Mouse (Mus musculus) intestine, embryonic 15.5 days (tissue): ENCODE data around the gene Edn2. TPM values are rescaled to one million over a fixed set of nuclear protein-coding genes. Genes with fewer than 3 reads are reported as not detected.

Experiments used
- ATAC-seq: fragments of 200-750 bp; cut with Nextera tagmentation; 2 replicates; pipeline ENCODE4 v1.8.0; 2017; ENCODE audit warnings: moderate TSS enrichment, moderate library complexity
- H3K27ac ChIP-seq: fragments of 300-500 bp; sonication (generic); 2 replicates; pipeline ENCODE4 v1.5.1; 2015; ENCODE audit warnings: mild to moderate bottlenecking, inconsistent platforms
- H3K27me3 ChIP-seq: fragments of 300-500 bp; sonication (generic); replicated peaks from 2 replicates; pipeline ENCODE4 v1.6.1; 2015; ENCODE audit warnings: inconsistent platforms
- H3K36me3 ChIP-seq: fragments of 300-500 bp; sonication (generic); 2 replicates; pipeline ENCODE4 v1.6.1; 2015; ENCODE audit warnings: inconsistent platforms
- H3K4me1 ChIP-seq: fragments of 300-500 bp; sonication (generic); replicated peaks from 2 replicates; pipeline ENCODE4 v1.6.1; 2015; ENCODE audit warnings: inconsistent platforms
- H3K4me2 ChIP-seq: fragments of 300-500 bp; sonication (generic); replicated peaks from 2 replicates; pipeline ENCODE4 v1.6.1; 2015; ENCODE audit warnings: mild to moderate bottlenecking, inconsistent platforms
- H3K4me3 ChIP-seq: fragments of 300-500 bp; sonication (generic); replicated peaks from 2 replicates; pipeline ENCODE4 v1.5.1; 2015; ENCODE audit warnings: inconsistent platforms
- H3K9ac ChIP-seq: fragments of 300-500 bp; sonication (generic); 2 replicates; pipeline ENCODE4 v1.6.1; 2015; ENCODE audit warnings: inconsistent platforms
- H3K9me3 ChIP-seq: fragments of 300-500 bp; sonication (generic); 2 replicates; pipeline ENCODE4 v1.6.1; 2016; ENCODE audit warnings: inconsistent platforms
- polyA plus RNA-seq: library from polyadenylated mRNA; unstranded; fragments of >200 nt; fragmentation: Nextera tagmentation; extraction: Ambion mirVana; gene quantifications from 2 replicates; pipeline ENCODE4 v1.2.1, GENCODE M21; 2015

Edn2 gene
- polyA plus RNA-seq, 1 experiment from 2014 or later: 5.2 TPM

DNA sequence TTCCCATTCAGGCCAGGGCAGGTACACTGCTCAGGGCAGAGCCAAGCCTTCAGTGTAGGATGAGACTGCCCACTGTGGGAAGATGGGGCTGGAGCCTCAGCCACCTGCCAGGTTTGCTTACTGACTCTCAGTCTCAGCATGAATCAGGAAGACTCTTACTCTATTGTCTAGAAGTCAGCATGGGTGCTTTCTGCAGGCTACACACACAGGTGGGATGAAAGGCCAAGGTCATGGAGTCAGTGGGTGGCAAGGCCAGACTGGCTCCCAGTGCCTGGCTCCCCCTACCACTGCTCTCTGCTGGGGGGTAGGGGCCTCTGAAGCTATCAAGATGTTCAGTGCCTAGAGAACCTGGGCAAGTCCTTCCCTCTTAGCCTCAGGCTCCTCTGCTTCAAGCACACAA is 55.9 kb downstream of the Edn2 start:
- Histone ChIP-seq H3K9ac (no peak overlapping the region), H3K4me2 (no peak overlapping the region), H3K9me3 (no peaks in the 10 kb centered on the region), H3K4me1 (peaks cover 18% of the 10 kb centered on the region), H3K4me3 (no peak overlapping the region), H3K27ac (no peak overlapping the region), H3K27me3 (no peaks in the 10 kb centered on the region), H3K36me3 (no peaks in the 10 kb centered on the region)
- ATAC-seq: no peak

Other genes starting within 250 kb of the Edn2 start
- not detected in 2 replicates for gene AL607142.1, start 96.2 kb upstream of the Edn2 start, polyA plus RNA-seq
- 0.20 and 0.29 TPM in 2 replicates for gene Foxo6, start 126.1 kb downstream of the Edn2 start, polyA plus RNA-seq
- gene Scmh1, start 244.1 kb downstream of the Edn2 start, polyA plus RNA-seq: 27.5 and 29.1 TPM in 2 replicates